Mouse (Mus musculus): ENCODE measurements around the gene Napa.

Napa gene

GRCm38 (mm10) chr7:16134951-16135392 is 36.7 kb downstream of the Napa start:
- no peak for DNase-seq

GRCm38 (mm10) chr7:16146489-16147410 is 48.5 kb downstream of the Napa start:
- no peak for DNase-seq

- DNase-seq, result peak; percentile 63
These were observed 49.4 kb downstream of the Napa start for GRCm38 (mm10) chr7:16147643-16148042.

- DNase-seq, result no peak
These were observed 51.0 kb downstream of the Napa start for GRCm38 (mm10) chr7:16149241-16149640.

GRCm38 (mm10) chr7:16150191-16151145 is 52.2 kb downstream of the Napa start:
- DNase-seq, result no peak

- peak; percentile 53 for DNase-seq
These were observed 55.3 kb downstream of the Napa start for GRCm38 (mm10) chr7:16153522-16153921.

GRCm38 (mm10) chr7:16155132-16155872 is 57.0 kb downstream of the Napa start:
- DNase-seq, result no peak

GRCm38 (mm10) chr7:16156105-16156714 is 58.0 kb downstream of the Napa start:
- no peak for DNase-seq

GRCm38 (mm10) chr7:16158735-16159134 is 60.5 kb downstream of the Napa start:
- no peak for DNase-seq

GRCm38 (mm10) chr7:16160702-16161101 is 62.4 kb downstream of the Napa start:
- peak; percentile 59 for DNase-seq

GRCm38 (mm10) chr7:16161302-16161701 is 63.0 kb downstream of the Napa start:
- DNase-seq, result no peak

GRCm38 (mm10) chr7:16162036-16162435 is 63.8 kb downstream of the Napa start:
- no peak for DNase-seq

Measured in liver (tissue).